Mouse (Mus musculus): ENCODE data around the gene Slc5a2.

Gene Slc5a2

GRCm38 (mm10) chr7:128298481-128299342 lies 33.3 kb downstream of the Slc5a2 start:
- no peak for DNase-seq (ENCODE audit: low read depth)

GRCm38 (mm10) chr7:128300952-128301351 lies 35.5 kb downstream of the Slc5a2 start:
- DNase-seq (ENCODE audit: low read depth): no peak

- no peak for DNase-seq (ENCODE audit: low read depth)
Observed at GRCm38 (mm10) chr7:128302151-128302550, 36.7 kb downstream of the Slc5a2 start.

GRCm38 (mm10) chr7:128304198-128304597 lies 38.7 kb downstream of the Slc5a2 start:
- no peak for DNase-seq (ENCODE audit: low read depth)

GRCm38 (mm10) chr7:128304907-128305306 lies 39.5 kb downstream of the Slc5a2 start:
- no peak for DNase-seq (ENCODE audit: low read depth)

- no peak for DNase-seq (ENCODE audit: low read depth)
Observed at GRCm38 (mm10) chr7:128307851-128308250, 42.4 kb downstream of the Slc5a2 start.

GRCm38 (mm10) chr7:128309216-128309615 lies 43.8 kb downstream of the Slc5a2 start:
- no peak for DNase-seq (ENCODE audit: low read depth)

GRCm38 (mm10) chr7:128309776-128310175 lies 44.3 kb downstream of the Slc5a2 start:
- no peak for DNase-seq (ENCODE audit: low read depth)

GRCm38 (mm10) chr7:128310229-128310688 lies 44.8 kb downstream of the Slc5a2 start:
- DNase-seq (ENCODE audit: low read depth): no peak

GRCm38 (mm10) chr7:128311263-128311662 lies 45.8 kb downstream of the Slc5a2 start:
- DNase-seq (ENCODE audit: low read depth): no peak

- DNase-seq (ENCODE audit: low read depth): no peak
Observed at GRCm38 (mm10) chr7:128311811-128312210, 46.4 kb downstream of the Slc5a2 start.

GRCm38 (mm10) chr7:128312375-128313059 lies 47.1 kb downstream of the Slc5a2 start:
- no peak for DNase-seq (ENCODE audit: low read depth)

- no peak for DNase-seq (ENCODE audit: low read depth)
Observed at GRCm38 (mm10) chr7:128313601-128314000, 48.1 kb downstream of the Slc5a2 start.

- DNase-seq (ENCODE audit: low read depth): no peak
Observed at GRCm38 (mm10) chr7:128314491-128314890, 49.0 kb downstream of the Slc5a2 start.

- no peak for DNase-seq (ENCODE audit: low read depth)
Observed at GRCm38 (mm10) chr7:128317011-128317410, 51.6 kb downstream of the Slc5a2 start.

- no peak for DNase-seq (ENCODE audit: low read depth)
Observed at GRCm38 (mm10) chr7:128319140-128319539, 53.7 kb downstream of the Slc5a2 start.

GRCm38 (mm10) chr7:128320219-128320816 lies 54.9 kb downstream of the Slc5a2 start:
- DNase-seq (ENCODE audit: low read depth): no peak

- no peak for DNase-seq (ENCODE audit: low read depth)
Observed at GRCm38 (mm10) chr7:128321260-128321659, 55.8 kb downstream of the Slc5a2 start.

All from naive thymus-derived CD4-positive, alpha-beta T cell, adult 2 months (primary cell).